Mouse (Mus musculus) 3T3-L1 (cell line): ENCODE results near the gene Prps2.
"Not testable (repeated sequence)": the region's sequence is repeated elsewhere in the genome, so short reads cannot be mapped to it uniquely, and the experiment has no call there.

Experiments used
- DNase-seq: peaks from one replicate; pipeline ENCODE4 v3.0.0-alpha.2; 2015; ENCODE audit warnings: low read depth, low spot score

The Prps2 gene

DNA sequence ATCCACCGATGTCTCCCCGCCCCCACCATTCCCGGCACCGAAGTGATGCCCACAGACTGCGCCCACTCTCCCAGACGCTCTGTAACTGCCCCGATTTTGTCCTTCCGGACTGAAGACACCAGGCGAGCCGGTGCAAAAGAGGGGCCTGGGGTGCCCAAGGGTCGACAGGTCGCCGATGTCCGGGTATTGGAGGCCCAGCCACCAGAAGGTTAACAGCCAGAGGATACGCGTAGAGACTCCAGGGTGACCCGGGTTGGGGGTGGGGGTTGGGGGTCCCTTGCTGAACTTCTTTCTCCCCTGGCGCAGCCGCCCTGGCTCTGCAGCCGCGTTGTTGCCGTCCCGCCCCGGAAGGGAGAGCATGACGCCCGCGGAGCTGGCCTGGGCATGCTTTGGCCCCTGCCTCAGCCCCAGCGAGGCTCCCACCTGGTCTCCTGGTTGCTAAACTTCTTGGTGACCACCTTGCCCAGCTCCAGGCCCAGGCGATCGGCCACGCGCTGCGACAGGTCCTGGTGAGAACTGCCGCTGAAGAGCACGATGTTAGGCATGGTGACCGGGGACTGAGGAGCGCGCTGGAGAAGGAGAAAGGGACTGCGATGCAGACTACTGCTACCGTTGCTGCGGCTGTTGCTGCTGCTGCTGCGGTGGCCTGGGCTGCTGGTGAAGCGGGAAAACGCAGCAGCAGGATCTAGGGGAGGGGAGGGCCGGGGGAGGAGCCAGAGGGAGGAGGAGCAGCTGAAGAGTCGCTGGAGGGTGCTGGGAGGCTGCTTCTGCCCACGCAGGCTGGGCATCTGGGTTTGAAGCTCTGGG is at the start of gene Prps2:
TSS of gene Prps2 (minus strand) at position 703 of the 807 bp plus-strand sequence.
- DNase-seq = peak; percentile 74

DNA sequence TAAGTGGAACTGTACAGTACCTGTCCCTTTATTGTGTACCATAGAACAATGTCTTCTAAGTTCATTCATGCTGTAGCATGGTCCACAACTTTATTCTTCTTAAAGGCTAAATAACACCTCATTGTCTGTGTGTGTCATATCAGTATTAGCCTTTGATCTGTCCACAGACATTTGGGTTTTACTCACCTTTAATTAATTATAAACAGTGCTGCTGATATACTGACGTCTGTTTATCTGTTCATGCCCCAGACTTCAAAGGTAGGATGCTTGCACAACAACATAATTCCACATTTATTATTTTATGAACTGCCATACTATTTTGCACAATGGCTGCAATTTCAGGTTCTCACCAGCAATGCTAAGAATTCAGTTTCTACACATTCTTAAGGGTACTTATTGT is 35.1 kb upstream of the Prps2 start:
- no peak for DNase-seq

DNA sequence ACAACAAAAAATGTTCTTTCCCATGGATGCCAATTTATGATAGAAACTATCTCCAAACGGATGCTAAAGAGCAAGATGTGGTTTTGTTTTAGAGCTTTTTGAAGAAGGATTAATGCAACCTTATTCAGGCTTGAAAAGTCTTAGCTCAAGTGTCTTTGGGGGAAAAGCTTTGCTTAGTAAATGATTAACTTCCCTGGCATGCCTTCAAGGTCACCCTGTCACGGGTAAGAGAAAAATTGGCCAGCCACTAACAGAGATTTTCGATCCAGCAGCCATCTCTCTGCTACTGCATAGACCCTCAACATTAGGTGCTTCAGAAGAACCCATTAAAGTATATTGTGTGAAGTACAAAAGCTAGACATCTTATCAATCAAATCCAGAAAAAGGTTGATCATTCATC is 12.4 kb upstream of the Prps2 start:
- no peak for DNase-seq

DNA sequence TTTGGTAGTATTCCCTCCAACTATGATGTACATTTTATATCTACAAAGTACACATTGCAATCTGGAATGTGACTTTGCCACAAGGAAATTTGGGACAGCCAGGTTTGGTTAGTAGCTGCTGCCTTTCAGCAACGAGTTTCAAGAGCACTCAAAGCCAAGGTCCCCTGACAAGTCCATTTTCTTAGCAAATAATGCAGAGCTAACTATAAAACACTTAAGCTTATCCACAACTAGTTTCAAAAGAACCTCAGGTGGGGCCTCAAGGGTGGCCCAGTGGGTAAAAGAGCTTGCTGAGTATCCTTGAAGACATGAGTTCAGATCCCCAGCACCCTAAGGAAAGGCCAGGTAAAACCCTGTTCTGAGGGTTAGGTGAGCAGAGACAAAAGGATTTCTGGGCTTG is 4.1 kb upstream of the Prps2 start:
- DNase-seq = no peak

DNA sequence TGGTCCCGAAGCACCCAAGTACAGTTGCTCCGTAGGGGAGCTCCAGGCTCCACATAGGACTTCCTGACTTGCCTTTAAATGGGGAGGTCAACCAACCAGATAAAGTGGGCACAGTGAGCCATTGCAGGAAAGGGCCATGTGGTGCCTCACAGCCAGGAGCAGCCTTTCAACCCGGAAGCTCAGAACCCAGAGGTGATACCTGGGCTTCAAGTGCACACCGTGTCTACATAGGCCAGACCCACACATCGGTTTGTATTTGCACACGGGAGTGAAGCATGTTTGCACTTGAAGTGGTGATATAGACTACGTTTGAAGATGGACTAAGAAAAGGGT is 271 bp upstream of the Prps2 start:
- DNase-seq = no peak

DNA sequence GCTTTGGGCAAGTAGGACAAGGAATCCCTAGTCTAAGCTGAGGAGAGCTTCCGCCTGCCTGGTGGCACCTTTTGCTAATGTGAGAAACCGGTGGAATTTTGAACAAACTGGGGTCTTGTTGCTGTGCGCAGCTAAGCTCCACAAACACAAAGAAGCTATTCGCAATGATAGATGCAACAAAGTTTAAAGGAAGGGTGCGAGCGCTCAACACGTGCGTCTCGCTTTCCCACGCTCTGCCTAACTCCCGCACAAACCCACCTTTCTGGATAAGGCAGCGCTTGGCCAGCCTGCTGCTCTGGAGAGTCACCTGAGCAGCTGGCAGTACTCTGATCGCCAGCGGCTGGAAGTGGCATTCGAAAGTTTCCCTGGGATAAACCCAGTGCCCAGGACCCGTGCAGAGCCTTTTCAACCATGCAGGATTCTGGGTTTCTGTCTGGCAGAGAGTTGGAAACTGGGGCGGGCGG is 934 bp downstream of the Prps2 start:
- peak; percentile 30 for DNase-seq

DNA sequence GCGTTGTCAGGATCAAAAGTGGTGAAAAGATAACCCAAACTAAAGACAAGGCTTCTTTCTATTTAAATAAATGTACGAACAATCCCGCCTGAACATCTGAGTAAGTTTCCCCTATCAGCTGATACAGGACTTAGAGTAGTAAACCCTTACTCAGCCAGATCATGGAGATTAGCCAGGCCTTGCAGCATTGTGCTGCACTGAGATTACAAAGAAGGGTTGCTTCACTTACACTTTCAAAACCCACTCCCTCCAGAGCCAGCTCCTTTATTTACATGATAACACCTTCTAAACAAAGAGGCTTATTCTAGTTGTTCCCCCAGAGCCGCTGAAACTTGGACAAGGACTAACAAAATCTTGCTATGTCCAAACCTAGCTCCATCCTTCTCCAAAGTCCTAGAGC is 2.5 kb downstream of the Prps2 start:
- DNase-seq = no peak

DNA sequence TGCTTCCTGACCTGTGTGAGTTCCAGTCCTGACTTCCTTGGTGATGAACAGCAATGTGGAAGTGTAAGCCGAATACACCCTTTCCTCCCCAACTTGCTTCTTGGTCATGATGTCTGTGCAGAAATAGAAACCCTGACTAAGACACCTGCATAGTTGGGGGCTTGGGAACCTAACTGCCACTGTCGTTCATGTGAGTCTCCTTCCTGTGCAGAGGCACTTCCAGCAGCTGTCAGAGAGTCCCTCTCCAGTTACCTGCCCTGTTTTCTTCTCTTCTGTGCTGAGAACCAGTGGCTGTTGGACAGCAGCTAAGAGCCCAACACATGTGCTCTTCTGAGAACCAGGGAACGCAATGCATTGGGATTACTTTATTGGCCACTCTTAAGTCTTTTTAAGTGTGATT is 21.3 kb downstream of the Prps2 start:
- not testable (repeated sequence) for DNase-seq

DNA sequence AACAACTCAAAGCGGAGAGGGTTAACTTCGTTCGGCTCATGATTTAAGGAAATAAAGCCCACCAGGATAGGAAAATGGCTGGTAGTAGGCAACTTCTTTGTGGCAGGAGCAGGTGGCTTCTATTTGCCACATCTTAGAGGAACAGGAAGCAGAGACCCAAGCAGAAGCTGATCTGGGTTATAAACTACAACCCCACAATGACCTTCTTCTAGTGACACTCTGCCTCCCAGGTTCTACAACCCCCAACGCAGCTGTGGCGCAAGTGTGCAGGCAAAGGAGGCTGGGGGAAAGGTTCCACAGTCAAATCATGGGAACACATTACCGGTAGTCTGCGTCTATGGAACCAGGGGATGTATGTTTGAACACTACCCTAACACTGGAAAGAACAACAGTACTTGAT is 22.8 kb downstream of the Prps2 start:
- no peak for DNase-seq

DNA sequence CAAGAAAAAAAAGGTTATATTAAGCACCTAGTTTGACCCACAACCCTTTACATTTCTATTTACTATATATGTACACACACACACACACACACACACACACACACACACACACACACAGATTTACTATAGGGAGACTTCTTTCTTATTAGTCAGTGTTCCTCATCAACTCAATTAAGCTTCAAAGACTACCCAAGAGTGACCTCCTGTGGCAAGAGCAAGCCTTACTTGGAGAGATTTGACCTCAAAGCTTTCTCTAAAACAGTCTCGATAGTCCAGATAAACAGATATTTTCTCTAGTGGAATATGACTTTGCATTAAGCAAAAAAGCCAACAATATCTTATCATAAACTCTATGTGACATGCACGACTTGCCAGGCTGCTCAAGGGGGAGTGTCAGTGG is 25.1 kb downstream of the Prps2 start:
- peak; percentile 63 for DNase-seq

DNA sequence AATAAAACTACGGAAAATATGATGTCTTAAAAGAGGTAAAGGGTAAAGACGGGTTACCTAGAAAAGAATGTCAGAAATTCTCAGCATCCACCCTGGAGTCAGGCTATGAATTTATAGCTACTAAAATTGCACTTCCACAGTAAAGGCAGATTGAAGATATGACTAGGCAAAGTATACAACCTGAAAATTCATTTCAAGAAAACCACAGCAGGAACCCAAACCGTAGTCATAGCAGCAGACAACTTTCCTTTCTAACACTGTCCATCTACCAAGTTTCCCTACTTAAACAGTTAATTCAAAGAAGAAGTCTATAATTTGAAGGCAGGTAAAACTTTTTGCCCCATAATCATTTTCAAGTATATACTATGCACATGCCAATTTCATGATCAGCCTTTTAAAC is 26.6 kb downstream of the Prps2 start:
- no peak for DNase-seq

DNA sequence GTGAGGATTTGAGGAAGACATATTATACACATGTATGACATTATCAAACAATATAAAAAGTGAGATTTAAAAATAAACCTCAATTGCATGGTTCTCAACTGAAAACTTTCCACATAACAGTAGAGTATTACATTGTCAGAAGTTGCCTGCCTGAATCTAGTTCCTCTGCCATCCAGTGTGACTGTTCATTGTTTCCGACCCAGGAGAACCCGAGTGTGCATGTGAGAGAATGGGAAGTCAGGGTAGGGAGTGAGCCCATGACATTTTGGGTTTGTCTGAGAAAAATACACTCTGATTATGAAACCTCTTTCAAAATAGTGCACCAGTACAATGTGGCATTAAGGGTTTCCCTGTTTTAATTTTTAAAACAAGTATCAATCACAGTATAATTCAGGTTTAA is 28.9 kb downstream of the Prps2 start:
- DNase-seq = no peak

DNA sequence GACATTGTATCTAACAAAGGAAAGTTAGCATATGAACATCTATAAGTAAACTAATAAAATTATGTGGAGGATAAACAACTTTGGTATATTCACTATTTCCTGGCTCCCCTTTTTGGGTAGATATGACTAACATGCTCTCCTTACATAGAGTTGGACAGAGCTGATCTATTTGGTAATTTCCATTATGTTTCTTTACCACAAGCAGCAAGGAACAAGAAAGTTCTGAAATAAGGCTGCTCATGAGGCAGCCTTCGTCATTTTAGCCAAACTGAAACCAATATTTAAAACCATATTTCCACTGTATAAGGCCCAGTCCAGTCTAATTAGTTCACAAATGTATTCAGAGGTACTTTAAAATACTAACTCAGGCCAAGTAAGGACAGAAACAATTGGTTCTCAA is 36.1 kb downstream of the Prps2 start:
- DNase-seq = peak; percentile 11

DNA sequence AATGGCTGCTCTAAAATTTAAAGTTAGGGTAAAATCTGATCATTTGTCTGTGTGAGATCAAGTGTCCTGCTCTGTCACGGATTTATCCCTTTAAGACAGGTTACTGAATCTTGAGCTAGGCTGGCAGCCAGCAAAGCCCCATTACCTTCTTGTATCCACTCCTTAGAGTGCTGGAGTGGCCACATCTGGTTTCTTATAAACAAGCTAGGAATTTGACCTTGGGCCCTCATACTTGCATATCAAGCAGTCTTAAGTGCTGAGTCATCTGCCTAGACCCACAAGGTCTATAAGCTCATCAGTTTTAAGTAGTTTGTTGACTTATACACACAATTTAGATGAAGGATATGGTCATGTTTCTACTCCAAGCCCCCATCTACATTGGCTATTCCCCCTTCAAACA is 38.2 kb downstream of the Prps2 start:
- peak; percentile 94 for DNase-seq

DNA sequence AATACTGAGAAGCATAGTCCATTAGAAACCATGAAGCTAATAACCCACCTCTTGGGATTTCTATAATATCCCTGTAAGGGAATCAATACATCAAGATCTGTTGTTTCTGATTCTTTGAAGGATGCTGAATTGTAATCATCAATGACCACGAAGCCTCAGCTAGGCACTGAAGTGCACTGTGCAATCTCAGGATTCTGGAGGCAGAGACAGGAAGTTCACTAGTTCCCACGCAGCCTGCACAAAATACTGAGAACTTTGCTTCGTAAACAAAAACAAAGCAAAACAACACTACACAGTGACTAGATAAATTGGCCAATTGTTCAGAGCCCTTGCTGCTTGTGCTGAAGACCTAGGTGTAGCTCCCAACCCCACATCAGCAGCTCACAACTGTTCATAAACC is 40.7 kb downstream of the Prps2 start:
- DNase-seq = no peak

DNA sequence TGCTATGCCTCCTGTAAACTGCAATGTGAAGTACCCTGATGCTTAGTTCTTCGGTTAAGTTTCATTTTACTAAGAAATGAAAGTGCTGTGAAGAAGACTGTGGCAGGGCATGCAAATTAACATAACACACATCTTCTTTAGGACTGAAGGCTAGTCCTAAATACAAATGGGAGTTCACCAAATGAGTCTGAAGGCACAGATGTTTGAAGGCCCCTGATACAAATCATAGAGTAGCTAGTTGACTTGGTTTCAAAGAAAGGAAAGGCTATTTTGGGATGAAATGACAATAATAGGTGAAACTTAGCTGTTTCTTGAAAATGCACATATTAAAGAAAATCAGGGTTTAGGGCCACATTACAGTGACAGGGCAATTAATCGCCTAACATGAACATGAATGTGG is 42.4 kb downstream of the Prps2 start:
- DNase-seq = no peak

DNA sequence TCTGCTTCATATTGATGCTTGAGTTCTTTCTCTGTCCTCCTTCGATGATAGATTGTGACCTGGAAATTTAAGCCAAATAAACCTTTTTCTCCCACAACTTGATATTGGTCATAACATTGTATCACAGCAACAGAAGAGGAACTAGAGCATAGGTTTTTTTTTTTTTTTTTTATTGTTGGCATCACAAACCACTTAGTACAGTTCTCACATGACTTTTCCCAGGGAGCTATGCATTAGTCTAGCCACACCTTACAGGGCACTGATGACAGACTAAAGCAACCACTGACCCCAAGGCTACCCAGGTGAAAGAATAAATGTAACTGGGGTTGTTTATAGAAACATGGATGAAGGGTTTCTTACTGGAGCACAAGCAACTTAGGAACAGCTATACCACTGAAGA is 44.6 kb downstream of the Prps2 start:
- DNase-seq = no peak

DNA sequence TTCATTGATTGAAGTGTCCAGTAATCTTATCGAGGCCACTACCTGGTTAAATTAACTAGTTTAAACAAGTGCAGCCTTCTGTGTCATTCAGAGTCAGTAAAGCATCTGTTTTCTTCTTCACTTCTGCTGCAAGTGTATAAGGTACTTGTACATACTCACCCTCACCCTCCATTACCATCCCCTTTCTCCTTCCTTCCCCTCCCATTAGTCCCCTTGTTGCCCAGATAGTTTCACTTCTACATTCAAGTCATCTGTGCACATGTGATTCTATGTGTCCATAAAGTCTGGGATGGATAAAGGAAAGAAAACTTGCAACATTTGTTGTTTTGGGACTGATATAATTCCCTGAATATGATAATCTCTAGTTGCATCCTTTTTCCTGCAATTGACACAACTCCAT is 48.0 kb downstream of the Prps2 start:
- no peak for DNase-seq

DNA sequence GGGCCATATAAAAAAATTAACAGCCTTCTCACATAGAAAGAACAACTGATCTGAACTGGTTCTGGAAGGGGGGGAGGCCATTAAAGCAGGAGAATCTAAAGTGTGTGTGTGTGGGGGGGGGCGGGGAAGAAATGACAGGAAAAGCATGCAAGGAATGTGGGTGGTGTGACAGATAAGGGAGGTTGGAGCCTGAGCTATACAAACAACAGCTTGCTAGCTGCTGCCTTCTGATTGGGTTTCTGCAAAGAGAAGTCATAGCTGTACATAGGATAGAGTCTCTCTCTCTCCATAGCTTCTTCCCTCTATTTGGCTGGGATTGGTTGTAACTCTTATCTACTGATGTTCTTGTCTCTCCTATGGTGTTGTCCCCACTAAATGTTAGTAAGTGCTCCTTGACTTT is 49.9 kb downstream of the Prps2 start:
- peak; percentile 51 for DNase-seq

DNA sequence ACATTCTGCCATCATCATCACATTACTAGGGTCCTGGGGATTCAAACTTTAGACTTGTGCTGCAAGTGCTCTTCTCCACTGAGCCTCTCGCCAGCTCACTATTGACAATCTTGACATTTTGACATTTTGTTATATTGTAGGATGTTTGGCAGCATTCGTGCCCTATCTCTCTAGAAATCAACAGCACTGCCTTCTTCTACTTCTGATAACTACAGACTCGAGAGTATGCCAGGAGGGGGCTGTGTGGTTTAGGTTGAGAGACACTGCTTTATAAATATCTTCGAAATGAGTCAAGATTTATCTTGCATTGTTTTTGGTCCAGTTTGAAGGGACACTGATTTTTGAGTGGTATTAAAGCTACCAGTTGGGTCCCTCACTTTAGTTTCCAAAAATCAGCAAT is 51.6 kb downstream of the Prps2 start:
- DNase-seq = no peak

DNA sequence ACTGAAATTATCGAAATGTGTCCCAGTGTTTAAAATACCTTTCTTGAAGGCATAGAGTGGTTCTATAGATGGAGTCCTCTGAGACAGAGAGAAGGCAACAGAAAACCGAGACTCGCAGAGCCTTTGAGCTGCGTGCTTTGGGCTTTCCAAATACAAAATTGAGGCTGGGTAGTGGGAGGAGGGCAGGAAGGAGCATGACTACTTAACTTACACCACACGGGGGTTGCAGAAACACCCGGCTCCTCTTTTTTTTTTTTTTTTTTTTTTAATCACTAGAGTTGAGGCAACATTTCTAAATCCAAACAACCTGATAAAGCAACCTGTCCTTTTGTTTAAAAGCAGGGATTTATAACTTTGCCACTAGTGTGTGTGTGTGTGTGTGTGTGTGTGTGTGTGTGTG is 52.1 kb downstream of the Prps2 start, which contains the start of gene Tlr7:
TSS of gene Tlr7 (minus strand) at position 160 of the 400 bp plus-strand sequence.
- DNase-seq = peak; percentile 5

DNA sequence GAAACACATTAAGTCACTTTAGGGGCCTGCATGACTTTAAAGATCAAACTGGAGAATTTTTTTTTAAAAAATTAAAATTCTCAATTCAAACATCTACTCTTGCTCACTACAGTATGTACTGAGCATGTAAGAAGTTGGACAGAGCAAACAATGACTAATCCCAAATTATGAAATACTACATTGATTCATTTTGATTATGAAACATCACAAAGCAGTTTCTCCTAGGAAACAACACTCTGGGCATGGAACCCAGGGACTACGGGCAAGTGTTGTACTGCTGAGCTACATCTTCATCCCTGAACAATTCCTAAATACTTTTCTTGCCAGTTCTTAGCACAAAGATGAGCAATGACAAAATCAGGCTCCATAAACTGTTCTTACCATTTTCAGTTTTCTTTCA is 52.9 kb downstream of the Prps2 start:
- DNase-seq = peak; percentile 55

DNA sequence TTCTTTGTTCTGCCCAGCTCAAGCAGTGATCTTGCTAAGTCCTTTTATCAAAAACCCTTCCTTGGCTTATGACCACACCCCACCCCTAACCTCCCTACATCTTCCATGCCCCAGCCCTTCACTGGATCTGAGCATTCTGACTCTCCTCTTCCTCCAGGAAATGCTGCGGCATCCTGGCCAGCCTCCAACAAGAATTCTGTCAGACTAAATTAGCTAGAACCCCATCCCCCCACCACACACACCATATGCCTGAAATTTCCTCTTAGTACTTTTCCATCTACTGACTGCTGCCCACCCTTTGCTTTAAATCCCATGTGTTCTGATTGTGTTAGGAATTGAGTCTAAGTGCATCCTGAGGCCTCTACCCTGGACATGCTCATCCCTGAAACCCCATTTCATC is 53.5 kb downstream of the Prps2 start:
- DNase-seq = no peak

DNA sequence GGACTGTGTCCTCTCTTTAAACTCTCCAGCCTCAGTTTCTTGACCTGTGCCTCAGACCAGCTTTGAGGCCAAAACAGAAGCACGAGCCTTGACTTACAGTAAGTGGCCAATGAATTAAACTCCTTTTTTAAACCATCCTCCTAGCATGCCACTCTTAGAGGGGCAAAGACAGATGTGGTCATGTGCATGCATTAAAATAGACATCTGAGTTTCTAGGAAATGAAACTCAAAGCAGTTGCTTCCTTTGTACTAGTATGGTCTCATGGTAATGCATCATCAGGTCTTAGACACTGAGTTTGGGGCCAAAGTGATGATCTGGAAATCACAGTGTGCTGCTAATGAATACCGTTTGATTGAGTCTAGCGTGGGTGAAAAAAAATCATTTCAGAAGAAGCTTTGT is 54.0 kb downstream of the Prps2 start:
- no peak for DNase-seq
